Mouse (Mus musculus) G1E (cell line): ENCODE results near the gene Clmn. TPM values are rescaled to one million over a fixed set of nuclear protein-coding genes. Genes with fewer than 3 reads are reported as not detected.

Source experiments
- ATAC-seq: 2 replicates; pipeline ENCODE4 v1.8.0; 2016; ENCODE audit warnings: mild to moderate bottlenecking; ENCODE audit not compliant: insufficient number of reproducible peaks, poor library complexity, low FRiP score, severe bottlenecking; ENCODE audit errors: extremely low read depth
- DNase-seq: peaks from one replicate; pipeline ENCODE4 v3.0.0; 2012; ENCODE audit warnings: low spot score
- H3K27me3 ChIP-seq: 2 replicates; pipeline ENCODE4 v1.6.1; 2012; ENCODE audit warnings: mild to moderate bottlenecking, low read length, inconsistent platforms; ENCODE audit not compliant: insufficient read depth
- H3K36me3 ChIP-seq: replicated peaks from 2 replicates; pipeline ENCODE3; 2012; ENCODE audit warnings: mild to moderate bottlenecking, inconsistent platforms
- H3K4me1 ChIP-seq: 2 replicates; pipeline ENCODE4 v1.6.1; 2012; ENCODE audit warnings: low read depth, low read length, inconsistent platforms, mixed read lengths; ENCODE audit not compliant: insufficient read depth
- H3K4me3 ChIP-seq: 2 replicates; pipeline ENCODE4 v1.5.1; 2012; ENCODE audit warnings: low read depth, mild to moderate bottlenecking, inconsistent platforms, low read length, moderate library complexity, mixed read lengths
- H3K9me3 ChIP-seq: replicated peaks from 2 replicates; pipeline ENCODE4 v1.6.1; 2012; ENCODE audit warnings: inconsistent platforms
- CTCF ChIP-seq: IDR thresholded peaks from 2 replicates; pipeline ENCODE4 v1.5.1; 2012; ENCODE audit warnings: low read depth, low read length, inconsistent platforms, mixed read lengths
- GATA1 ChIP-seq: IDR thresholded peaks from 2 replicates; pipeline ENCODE4 v1.6.1; 2012; ENCODE audit warnings: borderline replicate concordance, low read length, inconsistent platforms, mixed read lengths
- GATA2 ChIP-seq: IDR thresholded peaks from 2 replicates; pipeline ENCODE4 v1.6.1; 2012; ENCODE audit warnings: low read depth, low read length, inconsistent platforms, borderline replicate concordance
- POLR2AphosphoS5 ChIP-seq: IDR thresholded peaks from 2 replicates; pipeline ENCODE4 v1.6.1; 2012; ENCODE audit warnings: low read depth, low read length, inconsistent platforms; ENCODE audit not compliant: insufficient replicate concordance
- TAL1 ChIP-seq: conservative IDR thresholded peaks from 2 replicates; pipeline ENCODE4 v1.6.1; 2012; ENCODE audit warnings: low read depth, low read length, inconsistent platforms, mixed read lengths
- polyA plus RNA-seq: library from polyadenylated mRNA; stranded (reverse); fragments of >175 nt; gene quantifications from 2 replicates; pipeline ENCODE4 v1.2.3, GENCODE M21; 2012
- total RNA-seq, 2 experiments: library from RNA; stranded (forward) in 1 of 2; stranded (reverse) in 1 of 2; fragments of 200-1000 nt in 1 of 2; fragments of >200 nt in 1 of 2; fragmentation: Nextera tagmentation in 1 of 2; gene quantifications; 2 replicates each; pipeline ENCODE4 v1.2.3; 2014 to 2017

The Clmn gene
- total and polyA plus RNA-seq, 3 experiments = 0.27 TPM; not detected in 2

DNA sequence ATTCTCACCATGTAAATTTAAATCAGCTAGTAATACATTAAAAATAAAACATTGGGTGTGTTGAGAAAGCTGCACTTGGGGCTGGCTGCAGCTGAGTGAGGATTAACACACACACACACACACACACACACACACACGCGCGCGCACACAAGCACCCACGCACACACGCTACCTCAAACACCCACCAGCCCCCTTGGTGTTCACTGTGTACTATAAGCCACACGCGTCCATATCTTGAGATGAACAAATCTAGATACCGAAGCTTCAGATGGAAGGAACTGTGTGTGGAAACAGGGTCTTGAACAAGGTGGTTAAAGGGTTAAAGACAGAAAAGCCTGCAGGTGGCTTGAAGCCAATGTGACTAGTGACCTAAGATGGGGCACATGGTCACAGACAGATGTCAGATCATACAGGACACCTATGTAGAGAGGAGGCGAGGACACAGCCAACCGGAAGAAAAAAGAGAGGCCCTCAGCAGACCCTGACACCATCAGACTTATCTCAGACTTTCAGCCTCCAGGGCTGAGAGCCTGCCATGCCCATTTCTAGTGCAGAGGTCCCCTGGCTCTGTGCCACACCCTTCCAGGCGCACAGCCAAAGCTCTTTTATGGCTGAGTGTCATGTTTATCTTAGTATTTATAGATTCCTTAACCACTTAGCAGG, 40.5 kb downstream of the Clmn start:
- peak; percentile 55 for ATAC-seq
- Histone ChIP-seq H3K4me3 (no peak overlapping the region), H3K9me3 (peaks cover 62% of the 10 kb centered on the region), H3K36me3 (no peaks in the 10 kb centered on the region), H3K27me3 (no peaks in the 10 kb centered on the region), H3K4me1 (0 out of 2 replicates have a peak, but pooled peaks cover 5% of the 10 kb centered on the region)
- DNase-seq = peak; percentile 77
- TF ChIP-seq GATA2 (no peak), TAL1 (peak; percentile 42; the same call in 1 of the 2 replicates)

DNA sequence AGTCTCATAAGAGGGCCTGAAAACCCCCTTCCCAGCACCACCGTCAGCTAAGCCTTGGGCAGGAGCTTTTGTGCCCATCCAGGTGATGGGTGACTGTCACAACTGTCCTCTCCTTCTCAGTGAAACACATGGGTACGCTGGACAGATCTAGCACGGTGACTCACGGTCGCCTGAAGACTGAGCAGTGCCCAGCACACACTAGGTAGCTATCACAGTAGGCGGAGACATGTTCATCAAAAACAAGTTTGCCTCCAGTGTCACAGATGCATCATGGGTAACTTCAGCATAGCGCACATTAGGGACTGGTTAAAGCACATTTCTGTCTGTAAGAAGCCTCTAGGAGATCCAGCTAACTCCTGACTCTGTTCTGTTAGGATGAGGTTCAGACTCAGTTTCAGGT, 41.2 kb downstream of the Clmn start:
- DNase-seq = no peak
- Histone ChIP-seq H3K9me3 (peaks cover 66% of the 10 kb centered on the region), H3K36me3 (no peaks in the 10 kb centered on the region), H3K4me3 (no peak overlapping the region), H3K27me3 (no peaks in the 10 kb centered on the region), H3K4me1 (0 out of 2 replicates have a peak, but pooled peaks cover 5% of the 10 kb centered on the region)
- TF ChIP-seq GATA1 (no peak), GATA2 (no peak), CTCF (no peak), TAL1 (no peak), POLR2AphosphoS5 (no peak)
- no peak for ATAC-seq

DNA sequence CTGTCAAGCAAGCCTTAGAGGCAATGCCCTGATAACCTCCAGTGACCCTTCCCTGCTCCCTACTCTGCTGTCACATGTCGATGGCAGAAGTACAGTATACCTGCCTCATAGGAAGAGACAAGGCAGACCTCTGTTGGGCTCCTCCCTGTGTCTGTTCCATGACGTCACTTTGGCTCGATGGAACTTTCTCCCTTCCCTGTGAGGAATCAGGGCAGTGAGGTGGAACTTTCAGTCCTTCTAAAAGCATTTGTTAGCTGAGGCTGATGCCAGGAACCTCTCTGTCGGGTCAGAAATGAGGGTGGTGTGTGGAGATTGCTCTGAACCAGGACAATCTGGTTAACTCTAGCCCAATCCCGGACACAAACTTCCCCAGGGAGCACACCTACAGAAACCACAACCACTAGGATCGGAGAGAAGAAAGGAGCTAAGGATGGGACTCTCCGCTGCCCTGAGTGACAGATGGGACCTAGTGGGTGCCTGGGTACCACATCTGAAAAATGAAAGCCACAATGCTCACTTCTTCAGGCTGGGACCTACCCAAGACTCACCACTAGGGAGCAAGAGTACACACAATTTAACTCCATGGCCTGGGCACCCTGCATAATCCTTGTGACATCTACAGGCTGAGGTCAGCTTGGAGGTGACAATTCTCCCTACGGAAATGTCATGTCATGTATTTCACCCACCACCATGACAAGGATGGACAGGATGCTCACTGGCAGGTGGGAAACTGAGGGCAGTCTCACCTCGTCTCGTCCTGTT, 41.9 kb downstream of the Clmn start:
- Histone ChIP-seq H3K4me3 (no peak overlapping the region), H3K36me3 (no peaks in the 10 kb centered on the region), H3K27me3 (no peaks in the 10 kb centered on the region), H3K9me3 (peaks cover 68% of the 10 kb centered on the region), H3K4me1 (0 out of 2 replicates have a peak, but pooled peaks cover 5% of the 10 kb centered on the region)
- TF ChIP-seq GATA1 = no peak
- no peak for TF ChIP-seq GATA2
- TF ChIP-seq TAL1 = no peak
- TF ChIP-seq CTCF = no peak
- no peak for TF ChIP-seq POLR2AphosphoS5
- ATAC-seq (no peak), DNase-seq (no peak)

DNA sequence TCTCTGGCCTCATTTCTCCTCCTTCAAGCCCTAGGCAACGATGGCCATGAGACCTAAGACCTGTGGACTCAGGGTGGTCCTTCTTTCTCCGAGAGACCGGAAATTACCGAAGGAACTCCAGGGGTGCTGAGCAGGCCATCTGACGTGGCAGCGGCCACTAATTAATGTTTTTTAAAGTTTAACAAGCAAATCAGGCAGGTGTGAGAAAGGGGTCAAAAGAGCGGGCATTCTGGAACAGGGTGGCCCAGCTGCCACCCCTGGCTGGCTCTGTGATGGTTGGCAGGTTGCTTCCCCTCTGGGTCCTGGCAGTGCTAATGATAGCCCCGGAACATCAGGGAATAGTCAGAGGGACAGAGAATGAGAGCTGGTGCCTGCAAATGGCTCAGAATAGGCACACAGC, 42.7 kb downstream of the Clmn start:
- peaks cover 3% of the 10 kb centered on the region; the same call in 1 of the 2 replicates for H3K27me3 ChIP-seq
- no peak overlapping the region for H3K4me3 ChIP-seq
- 0 out of 2 replicates have a peak, but pooled peaks cover 5% of the 10 kb centered on the region for H3K4me1 ChIP-seq
- H3K9me3 ChIP-seq = peaks cover 67% of the 10 kb centered on the region
- no peak for DNase-seq
- no peaks in the 10 kb centered on the region for H3K36me3 ChIP-seq
- no peak for TF ChIP-seq CTCF
- TF ChIP-seq POLR2AphosphoS5 = no peak
- TF ChIP-seq GATA1 = no peak
- no peak for TF ChIP-seq TAL1
- no peak for TF ChIP-seq GATA2
- no peak for ATAC-seq

DNA sequence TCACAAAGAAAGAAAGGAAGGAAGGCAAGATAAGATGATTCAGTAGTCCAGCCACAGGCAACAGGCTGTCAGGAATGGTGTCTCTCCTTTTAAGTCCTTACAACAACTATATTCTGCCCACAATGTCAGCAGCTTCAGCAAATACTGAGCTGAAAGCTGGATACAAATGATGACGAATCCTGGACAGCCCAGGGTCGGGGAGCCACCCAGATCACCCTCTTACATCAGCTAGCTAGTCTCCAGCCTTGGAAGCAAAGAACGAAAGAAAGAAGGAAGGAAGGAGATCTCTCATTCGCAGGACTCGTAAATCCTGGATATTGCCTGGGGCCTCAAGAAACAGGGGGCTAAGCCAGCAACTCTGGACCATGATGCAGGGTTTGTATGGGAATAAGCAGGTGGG, 44.8 kb downstream of the Clmn start:
- H3K27me3 ChIP-seq = peaks cover 3% of the 10 kb centered on the region; the same call in 1 of the 2 replicates
- no peak overlapping the region for H3K4me3 ChIP-seq
- ATAC-seq = no peak
- 0 out of 2 replicates have a peak, but pooled peaks cover 5% of the 10 kb centered on the region for H3K4me1 ChIP-seq
- peaks cover 75% of the 10 kb centered on the region for H3K9me3 ChIP-seq
- DNase-seq = no peak
- no peaks in the 10 kb centered on the region for H3K36me3 ChIP-seq
- TF ChIP-seq GATA2 (no peak), POLR2AphosphoS5 (no peak), GATA1 (no peak), CTCF (no peak), TAL1 (no peak)

DNA sequence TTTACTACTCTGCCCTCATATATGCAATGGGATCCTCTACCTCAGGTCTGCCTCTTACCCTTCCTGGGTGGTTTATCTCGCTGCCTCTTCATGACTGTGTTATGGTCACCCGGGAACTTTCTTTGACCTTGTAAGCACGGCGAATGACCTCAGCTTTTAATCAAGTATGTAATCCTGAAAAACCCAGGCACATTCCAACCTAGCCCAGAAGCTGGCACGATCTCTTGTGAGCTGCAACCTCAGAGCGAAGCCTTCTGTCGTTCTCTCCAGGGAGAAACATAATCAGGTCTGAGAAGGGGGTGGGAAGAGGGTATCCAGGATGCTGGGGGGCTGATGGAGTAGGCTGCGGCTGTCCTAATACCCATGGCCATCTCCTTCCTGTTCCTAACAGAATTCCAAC, 45.8 kb downstream of the Clmn start:
- H3K36me3 ChIP-seq = no peaks in the 10 kb centered on the region
- DNase-seq (no peak), ATAC-seq (no peak)
- H3K4me1 ChIP-seq = 0 out of 2 replicates have a peak, but pooled peaks cover 5% of the 10 kb centered on the region
- peaks cover 3% of the 10 kb centered on the region; the same call in 1 of the 2 replicates for H3K27me3 ChIP-seq
- no peak overlapping the region for H3K4me3 ChIP-seq
- H3K9me3 ChIP-seq = peaks cover 78% of the 10 kb centered on the region
- TF ChIP-seq TAL1 (no peak), POLR2AphosphoS5 (no peak), CTCF (no peak), GATA1 (no peak), GATA2 (no peak)
